Mouse (Mus musculus) hindbrain, embryonic 16.5 days (tissue): ENCODE measurements around the gene Arrdc2. TPM values are rescaled to one million over a fixed set of nuclear protein-coding genes. Genes with fewer than 3 reads are reported as not detected.
A peak's percentile ranks its signal among the peaks of the same experiment; 100 is the strongest.

Experiments
- ATAC-seq: fragments of 200-750 bp; cut with Nextera tagmentation; 2 replicates; pipeline ENCODE4 v1.8.0; 2017; ENCODE audit warnings: moderate TSS enrichment, moderate library complexity
- H3K27ac ChIP-seq: fragments of 300-500 bp; sonication (generic); 2 replicates; pipeline ENCODE4 v1.5.1; 2014; ENCODE audit warnings: low read depth, mild to moderate bottlenecking, control low read depth, low read length, moderate library complexity
- H3K27me3 ChIP-seq: fragments of 300-500 bp; sonication (generic); replicated peaks from 2 replicates; pipeline ENCODE4 v1.6.1; 2014; ENCODE audit warnings: low read length; ENCODE audit not compliant: control insufficient read depth, insufficient read depth
- H3K36me3 ChIP-seq: fragments of 300-500 bp; sonication (generic); 2 replicates; pipeline ENCODE4 v1.6.1; 2014; ENCODE audit warnings: mild to moderate bottlenecking, low read length, moderate library complexity, mixed read lengths; ENCODE audit not compliant: control insufficient read depth, insufficient read depth
- H3K4me1 ChIP-seq: fragments of 300-500 bp; sonication (generic); 2 replicates; pipeline ENCODE4 v1.6.1; 2014; ENCODE audit warnings: low read depth, low read length; ENCODE audit not compliant: control insufficient read depth, insufficient read depth
- H3K4me2 ChIP-seq: fragments of 300-500 bp; sonication (generic); 2 replicates; pipeline ENCODE4 v1.6.1; 2014; ENCODE audit warnings: mild to moderate bottlenecking, low read length, control low read depth, moderate library complexity
- H3K4me3 ChIP-seq: fragments of 300-500 bp; sonication (generic); 2 replicates; pipeline ENCODE4 v1.5.1; 2014; ENCODE audit warnings: mild to moderate bottlenecking, low read length, control low read depth, moderate library complexity
- H3K9ac ChIP-seq: fragments of 300-500 bp; sonication (generic); 2 replicates; pipeline ENCODE4 v1.6.1; 2014; ENCODE audit warnings: low read depth, mild to moderate bottlenecking, control low read depth, low read length, moderate library complexity
- H3K9me3 ChIP-seq: fragments of 300-500 bp; sonication (generic); 2 replicates; pipeline ENCODE4 v1.6.1; 2014; ENCODE audit warnings: mild to moderate bottlenecking, low read length, moderate library complexity; ENCODE audit not compliant: control insufficient read depth
- WGBS: fragments of 180-500 bp; shearing (Covaris S2); extraction: QIAGEN DNeasy Blood & Tissue Kit; methylation state at CpG from one replicate; pipeline ENCODE4 v1.1.7; 2014; 5-methylcytosine and 5-hydroxymethylcytosine counted together
- polyA plus RNA-seq: library from polyadenylated mRNA; unstranded; fragments of >200 nt; fragmentation: Nextera tagmentation; extraction: Ambion mirVana; gene quantifications from 2 replicates; pipeline ENCODE4 v1.2.1, GENCODE M21; 2015

Gene Arrdc2
- polyA plus RNA-seq = 6.8 and 7.9 TPM in 2 replicates

DNA sequence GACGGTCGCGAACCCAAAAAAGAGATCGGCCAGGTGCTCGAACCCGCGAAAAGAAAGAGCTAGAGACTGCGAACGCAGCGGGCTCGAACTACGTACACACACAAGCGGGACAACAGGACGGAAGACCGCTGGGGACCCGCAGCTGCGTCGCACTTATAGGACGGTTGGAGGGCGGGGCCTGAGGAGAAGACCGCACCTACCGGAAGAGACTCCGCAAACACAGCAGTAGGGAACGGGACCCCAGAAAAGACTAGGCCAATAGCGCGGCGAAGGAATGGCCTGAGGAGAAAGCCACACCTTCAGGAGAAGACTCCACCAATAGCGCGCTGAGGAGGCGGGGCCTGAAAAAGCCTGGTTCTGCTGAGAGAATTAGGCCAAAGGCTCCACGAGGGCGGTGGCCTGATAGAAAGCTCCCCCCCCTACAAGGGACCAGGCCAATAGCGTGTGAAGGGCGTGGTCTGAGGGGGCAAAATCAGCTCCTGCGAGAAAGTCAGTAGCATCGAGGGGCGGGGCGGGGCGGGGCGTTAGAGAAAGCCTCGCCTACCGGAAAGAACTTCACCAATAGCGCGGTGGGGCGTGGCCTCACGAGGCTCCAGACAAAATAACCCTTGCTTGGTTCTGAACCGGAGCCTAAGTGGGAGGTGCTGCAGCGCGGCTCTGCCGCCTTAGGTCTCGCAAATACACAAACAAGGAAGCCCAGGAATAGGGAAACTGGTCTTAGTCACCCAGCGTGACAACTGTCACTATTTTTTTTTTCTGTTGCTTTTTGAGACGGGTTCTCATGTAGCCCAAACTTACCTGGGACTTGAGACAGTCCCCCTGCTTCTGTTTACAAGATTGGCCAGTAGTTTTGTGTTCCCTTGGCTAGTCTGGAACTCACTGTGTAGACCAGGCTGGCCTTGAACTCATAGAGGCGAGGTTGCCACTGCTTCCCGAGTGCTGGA is at the start of gene Arrdc2:
Gene Arrdc2 (minus strand): TSS at position 313 of the 944 bp plus-strand sequence.
- peak; percentile 97 for ATAC-seq
- Histone ChIP-seq H3K27me3 (no peaks in the 10 kb centered on the region), H3K27ac (peak within 1 kb of the TSS; percentile 92), H3K4me2 (peak within 1 kb of the TSS; percentile 73), H3K4me1 (peaks cover 11% of the 10 kb centered on the region), H3K9ac (peak within 1 kb of the TSS; percentile 75), H3K9me3 (no peaks in the 10 kb centered on the region), H3K4me3 (peak within 1 kb of the TSS; percentile 65), H3K36me3 (0 out of 2 replicates have a peak, but pooled peaks cover 5% of the 10 kb centered on the region)
- 2% methylated on average over 55 of the region's 55 CpGs for WGBS

DNA sequence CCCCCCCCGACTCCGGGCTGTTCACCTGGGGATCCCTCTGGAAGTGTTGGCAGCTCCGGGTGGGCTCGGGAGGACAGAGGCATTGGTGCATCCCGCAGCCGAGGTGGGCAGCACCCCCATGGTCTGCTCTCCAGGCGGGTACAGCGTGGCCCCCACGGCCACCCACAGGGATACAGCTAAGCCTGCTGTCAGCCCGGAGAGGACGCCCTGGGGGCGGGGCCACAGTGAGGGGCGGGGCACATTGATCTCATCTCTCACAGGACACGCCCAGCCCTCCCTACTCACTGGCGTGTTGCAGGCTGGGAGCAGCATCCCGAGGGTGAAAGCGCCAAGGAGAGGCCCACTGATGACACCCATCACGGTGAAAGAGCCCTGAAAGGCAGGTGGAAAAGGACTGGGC is 48.1 kb upstream of the Arrdc2 start:
- Histone ChIP-seq H3K4me2 (no peak overlapping the region), H3K27ac (no peak overlapping the region), H3K9ac (no peak overlapping the region), H3K9me3 (peaks cover 2% of the 10 kb centered on the region; the same call in 1 of the 2 replicates), H3K27me3 (peaks cover 24% of the 10 kb centered on the region), H3K36me3 (no peaks in the 10 kb centered on the region; the same call in 1 of the 2 replicates), H3K4me3 (peak overlapping the region; percentile 12; the same call in 1 of the 2 replicates), H3K4me1 (peaks cover 7% of the 10 kb centered on the region; the same call in 1 of the 2 replicates)
- WGBS = 5% methylated on average over 15 of the region's 18 CpGs
- 0 out of 2 replicates have a peak, but pooled peaks have one; percentile 27 for ATAC-seq

DNA sequence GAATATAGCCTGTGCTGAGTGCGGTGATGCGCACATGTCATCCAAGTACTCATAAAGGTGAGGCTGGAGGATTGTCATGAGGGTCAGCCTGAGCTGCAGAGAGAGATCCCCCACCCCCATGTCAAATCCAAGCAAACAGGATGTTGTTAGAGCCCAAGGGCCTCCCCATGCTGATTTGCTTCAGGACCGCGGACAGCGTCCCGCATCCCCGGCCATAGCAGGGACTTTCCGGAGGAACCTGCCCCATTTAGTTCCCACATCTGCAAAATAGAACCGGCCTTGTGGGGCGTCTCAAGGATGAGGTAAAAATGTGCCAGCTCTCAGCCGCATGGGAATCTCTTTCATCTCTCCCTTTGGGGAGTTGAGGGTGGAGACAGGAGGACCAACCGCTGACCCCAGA is 46.1 kb upstream of the Arrdc2 start:
- ATAC-seq = no peak
- Histone ChIP-seq H3K27ac (no peak overlapping the region), H3K4me1 (no peaks in the 10 kb centered on the region; the same call in 1 of the 2 replicates), H3K9me3 (no peaks in the 10 kb centered on the region), H3K4me2 (no peak overlapping the region), H3K36me3 (no peaks in the 10 kb centered on the region), H3K9ac (no peak overlapping the region), H3K4me3 (no peak overlapping the region), H3K27me3 (peaks cover 4% of the 10 kb centered on the region)
- WGBS = 17% methylated on average over 12 of the region's 12 CpGs

DNA sequence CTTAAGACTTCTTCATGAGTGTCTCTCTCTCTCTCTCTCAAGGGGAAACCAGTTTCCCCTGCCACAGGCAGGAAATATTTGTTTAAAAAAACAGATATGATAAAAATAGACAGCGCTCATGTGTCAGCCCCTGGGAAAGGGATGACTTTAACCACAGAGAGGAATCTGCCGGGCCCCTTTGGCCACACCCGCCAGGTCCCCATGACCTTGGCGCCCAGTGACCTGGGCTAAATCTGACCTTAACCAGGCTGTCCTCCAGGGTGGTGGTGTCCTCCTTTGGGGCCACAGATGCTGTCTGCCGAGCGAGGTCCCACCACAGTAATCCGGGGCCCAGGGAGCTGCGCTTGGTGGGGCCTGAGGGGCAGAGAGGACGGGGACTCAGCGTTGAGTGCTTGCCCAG is 45.2 kb upstream of the Arrdc2 start:
- no peak overlapping the region for H3K4me2 ChIP-seq
- WGBS = 91% methylated on average over 10 of the region's 10 CpGs
- no peaks in the 10 kb centered on the region for H3K36me3 ChIP-seq
- H3K9me3 ChIP-seq = no peaks in the 10 kb centered on the region
- H3K27me3 ChIP-seq = peaks cover 4% of the 10 kb centered on the region; the same call in 1 of the 2 replicates
- no peak for ATAC-seq
- H3K9ac ChIP-seq = no peak overlapping the region
- H3K27ac ChIP-seq = no peak overlapping the region
- peaks cover 6% of the 10 kb centered on the region; the same call in 1 of the 2 replicates for H3K4me1 ChIP-seq
- no peak overlapping the region for H3K4me3 ChIP-seq

DNA sequence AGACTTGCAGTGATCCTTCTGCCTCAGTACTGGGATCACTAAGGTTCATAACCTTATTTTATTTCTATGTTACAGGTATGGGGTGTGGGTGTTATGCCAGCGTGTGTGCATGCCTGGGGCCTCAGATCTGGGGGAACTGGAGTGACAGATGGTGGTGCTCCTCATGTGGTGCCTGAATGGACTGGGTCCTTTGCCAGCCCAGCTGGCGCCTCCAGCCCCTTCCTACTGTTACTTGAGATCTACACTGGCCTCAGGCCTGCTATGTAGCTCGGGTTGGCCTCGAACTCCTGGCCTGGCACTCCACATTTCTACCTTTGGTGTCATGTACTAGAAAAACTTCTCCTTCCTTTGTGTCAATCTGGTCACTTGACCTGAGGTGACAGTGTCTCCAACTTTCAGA is 44.7 kb upstream of the Arrdc2 start:
- Histone ChIP-seq H3K27me3 (peaks cover 2% of the 10 kb centered on the region; the same call in 1 of the 2 replicates), H3K4me3 (no peak overlapping the region), H3K4me1 (peaks cover 6% of the 10 kb centered on the region; the same call in 1 of the 2 replicates), H3K9me3 (no peaks in the 10 kb centered on the region), H3K4me2 (no peak overlapping the region), H3K9ac (no peak overlapping the region), H3K36me3 (no peaks in the 10 kb centered on the region), H3K27ac (no peak overlapping the region)
- 74% methylated on average over 4 of the region's 4 CpGs for WGBS
- ATAC-seq = no peak

DNA sequence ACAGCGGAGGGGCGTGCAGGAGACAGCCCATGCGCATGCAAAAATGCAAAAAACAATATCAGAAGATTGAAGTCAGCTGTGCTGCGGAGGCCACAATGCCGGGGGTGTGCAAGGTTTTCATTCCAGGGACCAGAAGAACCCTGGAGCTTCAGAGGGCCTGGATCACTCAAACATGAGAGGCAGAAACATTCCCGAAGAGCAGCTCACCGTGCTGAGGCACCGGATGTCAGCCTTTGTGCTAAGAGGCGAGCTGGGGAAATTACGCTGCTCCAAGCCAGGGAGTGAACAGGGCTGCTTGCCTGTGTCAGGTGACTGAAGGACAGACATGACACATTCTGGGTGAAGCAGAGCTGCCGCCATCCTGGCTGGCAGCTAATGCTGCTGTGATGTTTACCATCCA is 41.0 kb upstream of the Arrdc2 start:
- Histone ChIP-seq H3K27me3 (no peaks in the 10 kb centered on the region), H3K4me2 (no peak overlapping the region), H3K27ac (peak overlapping the region; percentile 17; the same call in 1 of the 2 replicates), H3K4me1 (peaks cover 6% of the 10 kb centered on the region; the same call in 1 of the 2 replicates), H3K4me3 (no peak overlapping the region), H3K36me3 (no peaks in the 10 kb centered on the region), H3K9ac (no peak overlapping the region; the same call in 1 of the 2 replicates), H3K9me3 (no peaks in the 10 kb centered on the region)
- WGBS = 31% methylated on average over 11 of the region's 11 CpGs
- no peak for ATAC-seq

DNA sequence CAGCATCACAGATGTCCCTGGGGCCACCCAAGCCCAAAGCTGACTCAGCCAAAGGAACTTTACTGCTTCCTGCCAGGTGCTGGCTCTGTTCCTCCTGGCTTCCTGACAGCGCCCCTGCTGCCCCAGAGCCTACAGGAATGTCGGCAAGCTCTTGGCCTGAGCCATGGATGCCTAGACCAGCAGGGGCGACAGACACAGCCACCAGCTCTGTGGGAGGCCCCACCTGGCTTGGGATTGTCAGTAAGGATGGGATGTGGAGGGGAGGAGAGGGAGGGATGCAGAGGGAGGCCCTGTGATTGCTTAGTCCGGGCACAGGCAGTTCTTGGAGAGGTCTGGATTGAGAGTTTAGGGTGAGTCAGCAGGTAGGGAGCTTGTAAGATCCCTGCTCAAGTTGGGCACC is 40.6 kb upstream of the Arrdc2 start:
- Histone ChIP-seq H3K4me1 (peaks cover 6% of the 10 kb centered on the region; the same call in 1 of the 2 replicates), H3K4me2 (no peak overlapping the region), H3K9ac (no peak overlapping the region; the same call in 1 of the 2 replicates), H3K4me3 (no peak overlapping the region), H3K27me3 (no peaks in the 10 kb centered on the region), H3K27ac (peak overlapping the region; percentile 17; the same call in 1 of the 2 replicates), H3K9me3 (no peaks in the 10 kb centered on the region), H3K36me3 (no peaks in the 10 kb centered on the region)
- peak; percentile 45 for ATAC-seq
- 9% methylated on average over 4 of the region's 4 CpGs for WGBS

DNA sequence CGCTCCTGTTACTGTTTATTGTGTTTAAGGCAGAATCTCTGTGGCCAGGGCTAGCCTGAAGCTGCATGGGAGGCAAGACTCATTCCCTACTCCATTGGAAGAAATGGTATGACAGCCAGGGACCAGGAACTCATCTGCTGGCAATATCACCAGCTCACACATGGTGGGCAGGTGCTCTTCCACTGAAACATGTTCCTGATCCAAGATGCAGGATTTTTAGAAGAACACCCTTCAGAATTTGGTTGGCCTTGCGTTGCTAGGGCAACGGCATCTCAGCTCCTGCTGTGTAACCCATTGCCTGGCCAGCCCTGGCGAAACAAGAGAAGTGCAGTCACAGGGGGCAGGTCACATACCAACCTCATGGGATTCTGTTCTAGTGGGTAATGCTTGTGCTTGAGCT is 40.0 kb upstream of the Arrdc2 start:
- no peak overlapping the region for H3K4me2 ChIP-seq
- 42% methylated on average over 4 of the region's 4 CpGs for WGBS
- no peaks in the 10 kb centered on the region for H3K27me3 ChIP-seq
- ATAC-seq = no peak
- no peaks in the 10 kb centered on the region for H3K36me3 ChIP-seq
- H3K9me3 ChIP-seq = no peaks in the 10 kb centered on the region
- peaks cover 6% of the 10 kb centered on the region; the same call in 1 of the 2 replicates for H3K4me1 ChIP-seq
- H3K9ac ChIP-seq = no peak overlapping the region
- H3K27ac ChIP-seq = no peak overlapping the region
- no peak overlapping the region for H3K4me3 ChIP-seq

DNA sequence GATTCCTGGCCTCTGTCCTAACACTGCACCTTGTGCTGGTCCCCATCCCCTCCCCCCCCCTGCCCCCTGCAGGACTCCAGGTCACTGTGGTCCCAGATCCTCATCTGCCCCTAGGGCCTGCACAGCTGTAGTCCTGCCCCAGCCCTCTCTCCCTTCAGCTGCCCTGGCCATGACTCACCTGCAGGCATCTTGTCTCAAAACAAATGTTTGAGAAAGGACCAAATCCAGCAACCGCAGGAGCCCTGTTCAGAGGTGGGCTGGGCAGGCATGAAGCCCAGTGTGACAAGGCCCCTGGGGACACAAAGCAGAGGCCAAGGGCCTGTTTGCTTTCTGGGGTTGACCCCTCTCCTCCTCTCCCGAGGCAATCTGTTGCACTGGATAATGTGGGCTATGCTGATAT is 38.7 kb upstream of the Arrdc2 start:
- Histone ChIP-seq H3K4me2 (no peak overlapping the region), H3K9me3 (no peaks in the 10 kb centered on the region), H3K36me3 (no peaks in the 10 kb centered on the region), H3K27ac (no peak overlapping the region), H3K4me1 (peaks cover 6% of the 10 kb centered on the region; the same call in 1 of the 2 replicates), H3K4me3 (no peak overlapping the region), H3K9ac (no peak overlapping the region), H3K27me3 (no peaks in the 10 kb centered on the region)
- no peak for ATAC-seq
- 56% methylated on average over 2 of the region's 2 CpGs for WGBS
